14 mouse cellular contexts compared by ENCODE assay signal in genomic region chr5:144246669-144247068, GRCm38 (mm10). TPM values are rescaled to one million over a fixed set of nuclear protein-coding genes. Genes with fewer than 3 reads are reported as not detected.
"Had no signal": no experiment of that assay in that cellular context is flagged by ENCODE, and none has a peak within 500 bp of the region (broad histone marks: within the 10 kb centered on the region; RNA-seq: fewer than 3 reads in every experiment).

No protein-coding gene starts in this region.

- H3K4me2 ChIP-seq: limb, embryonic 12.5 days; liver, embryonic 13.5 days; neural tube, embryonic 15.5 days had no signal

- H3K4me3 ChIP-seq: limb, embryonic 12.5 days; liver, embryonic 13.5 days; midbrain, embryonic 10.5 days; myocyte; neural tube, embryonic 15.5 days had no signal

- H3K9ac ChIP-seq: limb, embryonic 12.5 days; liver, embryonic 13.5 days; liver, postnatal 0 days; neural tube, embryonic 15.5 days had no signal

- H3K36me3 ChIP-seq: limb, embryonic 12.5 days; liver, embryonic 13.5 days; midbrain, embryonic 10.5 days; neural tube, embryonic 15.5 days had no signal

- H3K27ac ChIP-seq: kidney, postnatal 0 days; limb, embryonic 12.5 days; liver, embryonic 13.5 days; midbrain, embryonic 10.5 days; neural tube, embryonic 15.5 days had no signal

- DNase-seq: kidney, adult 8-10 months; liver; liver, embryonic 13.5 days; liver, postnatal 0 days; midbrain, embryonic 14.5 days; thymus, postnatal 4 days had no signal

- H3K4me1 ChIP-seq: midbrain, embryonic 10.5 days; neural tube, embryonic 15.5 days had no signal

- ATAC-seq: hindbrain, embryonic 16.5 days; inflammation-experienced regulatory T-cells, adult 6 months; intestine, postnatal 0 days; liver, postnatal 0 days had no signal

- H3K27me3 ChIP-seq: limb, embryonic 12.5 days; liver, embryonic 13.5 days; neural tube, embryonic 15.5 days had no signal

- H3K9me3 ChIP-seq: limb, embryonic 12.5 days; neural tube, embryonic 15.5 days had no signal

RNA-seq across cellular contexts. Expression of gene Bhlha15, which starts 56.6 kb away (rescaled TPM):
- polyA plus RNA-seq: midbrain, embryonic 14.5 days had no signal
